Mouse (Mus musculus) intestine, embryonic 15.5 days (tissue): ENCODE results near the gene Immp2l. TPM values are rescaled to one million over a fixed set of nuclear protein-coding genes. Genes with fewer than 3 reads are reported as not detected.

Experiments
- ATAC-seq: fragments of 200-750 bp; cut with Nextera tagmentation; 2 replicates; pipeline ENCODE4 v1.8.0; 2017; ENCODE audit warnings: moderate TSS enrichment, moderate library complexity
- H3K27ac ChIP-seq: fragments of 300-500 bp; sonication (generic); 2 replicates; pipeline ENCODE4 v1.5.1; 2015; ENCODE audit warnings: mild to moderate bottlenecking, inconsistent platforms
- H3K27me3 ChIP-seq: fragments of 300-500 bp; sonication (generic); replicated peaks from 2 replicates; pipeline ENCODE4 v1.6.1; 2015; ENCODE audit warnings: inconsistent platforms
- H3K36me3 ChIP-seq: fragments of 300-500 bp; sonication (generic); 2 replicates; pipeline ENCODE4 v1.6.1; 2015; ENCODE audit warnings: inconsistent platforms
- H3K4me1 ChIP-seq: fragments of 300-500 bp; sonication (generic); replicated peaks from 2 replicates; pipeline ENCODE4 v1.6.1; 2015; ENCODE audit warnings: inconsistent platforms
- H3K4me2 ChIP-seq: fragments of 300-500 bp; sonication (generic); replicated peaks from 2 replicates; pipeline ENCODE4 v1.6.1; 2015; ENCODE audit warnings: mild to moderate bottlenecking, inconsistent platforms
- H3K4me3 ChIP-seq: fragments of 300-500 bp; sonication (generic); replicated peaks from 2 replicates; pipeline ENCODE4 v1.5.1; 2015; ENCODE audit warnings: inconsistent platforms
- H3K9ac ChIP-seq: fragments of 300-500 bp; sonication (generic); 2 replicates; pipeline ENCODE4 v1.6.1; 2015; ENCODE audit warnings: inconsistent platforms
- H3K9me3 ChIP-seq: fragments of 300-500 bp; sonication (generic); 2 replicates; pipeline ENCODE4 v1.6.1; 2016; ENCODE audit warnings: inconsistent platforms
- WGBS: fragments of 180-500 bp; shearing (Covaris S2); methylation state at CpG from one replicate; pipeline ENCODE4 v1.1.7; 2015; 5-methylcytosine and 5-hydroxymethylcytosine counted together
- polyA plus RNA-seq: library from polyadenylated mRNA; unstranded; fragments of >200 nt; fragmentation: Nextera tagmentation; extraction: Ambion mirVana; gene quantifications from 2 replicates; pipeline ENCODE4 v1.2.1, GENCODE M21; 2015

Gene Immp2l
- polyA plus RNA-seq, 1 experiment from 2014 or later: 27.7 TPM

DNA sequence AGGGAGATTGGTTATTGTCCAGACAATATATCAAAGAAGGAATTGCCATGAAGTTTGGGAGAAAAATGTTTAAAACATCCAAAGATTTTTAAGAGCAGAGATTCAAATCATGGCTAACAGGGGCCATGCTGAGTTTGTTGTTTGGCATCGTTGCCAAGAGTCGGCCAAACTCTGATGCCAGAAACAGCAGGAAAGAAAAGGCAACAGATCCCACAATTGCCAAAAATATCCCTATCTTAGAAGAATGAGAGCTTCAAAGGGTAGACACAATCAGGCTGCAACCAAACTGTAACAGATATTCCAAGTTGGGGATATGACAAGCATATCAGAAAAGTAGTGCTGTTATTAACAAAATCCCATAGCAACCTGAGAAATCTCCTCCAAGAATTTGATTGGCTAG, 686.7 kb downstream of the Immp2l start:
- 89% methylated on average over 2 of the region's 2 CpGs for WGBS
- Histone ChIP-seq H3K4me3 (no peak overlapping the region), H3K27ac (no peak overlapping the region), H3K36me3 (no peaks in the 10 kb centered on the region), H3K4me1 (no peaks in the 10 kb centered on the region), H3K4me2 (no peak overlapping the region), H3K27me3 (no peaks in the 10 kb centered on the region), H3K9me3 (no peaks in the 10 kb centered on the region), H3K9ac (no peak overlapping the region)
- ATAC-seq: no peak

DNA sequence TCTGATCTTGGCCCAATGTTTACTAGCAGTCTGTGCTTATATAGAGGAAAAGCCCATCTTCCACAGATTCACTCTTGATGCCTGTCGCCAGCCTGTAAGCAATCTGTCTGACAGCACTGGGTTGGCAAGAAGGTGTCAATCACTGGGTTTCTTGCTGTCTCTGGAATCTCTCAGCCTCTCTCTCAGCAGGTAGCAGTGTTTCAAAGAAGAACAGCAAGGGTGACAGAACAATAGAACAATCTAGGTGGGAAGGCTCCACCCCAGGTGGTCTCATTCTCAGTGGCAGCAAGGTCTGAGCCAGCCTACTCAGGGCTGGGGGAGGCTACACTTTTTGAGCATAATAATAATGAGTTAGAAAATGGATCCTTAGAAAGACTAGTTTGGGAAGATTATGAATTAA, 693.1 kb downstream of the Immp2l start:
- no peaks in the 10 kb centered on the region for H3K4me1 ChIP-seq
- no peak overlapping the region for H3K27ac ChIP-seq
- H3K9me3 ChIP-seq: no peaks in the 10 kb centered on the region
- whole genome bisulfite sequencing: 52% methylated on average over 1 of the region's 1 CpGs
- no peak overlapping the region for H3K4me3 ChIP-seq
- H3K9ac ChIP-seq: no peak overlapping the region
- no peaks in the 10 kb centered on the region for H3K27me3 ChIP-seq
- no peak for ATAC-seq
- H3K36me3 ChIP-seq: no peaks in the 10 kb centered on the region
- no peak overlapping the region for H3K4me2 ChIP-seq

DNA sequence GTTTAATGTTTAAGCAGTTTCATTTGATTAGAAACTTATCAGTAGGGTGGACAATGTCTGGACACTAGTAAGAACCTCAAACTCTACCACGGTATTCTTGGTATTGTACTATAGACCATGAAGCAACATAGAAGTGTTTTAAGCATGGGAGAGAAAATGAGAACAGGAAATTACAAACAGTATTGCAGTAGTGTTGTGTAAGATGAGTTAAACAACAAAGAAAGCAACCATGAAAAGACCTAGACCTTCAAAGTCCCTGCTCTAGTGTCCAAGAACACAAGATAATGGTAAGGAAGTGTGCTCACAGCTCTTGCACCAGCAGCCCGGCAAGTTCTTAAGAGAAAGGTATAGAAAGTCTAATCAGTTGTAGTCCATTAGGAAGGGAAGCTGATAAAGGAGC, 700.7 kb downstream of the Immp2l start:
- H3K27me3 ChIP-seq: no peaks in the 10 kb centered on the region
- H3K4me1 ChIP-seq: no peaks in the 10 kb centered on the region
- H3K4me3 ChIP-seq: no peak overlapping the region
- H3K36me3 ChIP-seq: no peaks in the 10 kb centered on the region
- H3K4me2 ChIP-seq: no peak overlapping the region
- no peaks in the 10 kb centered on the region for H3K9me3 ChIP-seq
- whole genome bisulfite sequencing: 71% methylated on average over 2 of the region's 2 CpGs
- ATAC-seq: no peak
- H3K9ac ChIP-seq: no peak overlapping the region
- no peak overlapping the region for H3K27ac ChIP-seq

DNA sequence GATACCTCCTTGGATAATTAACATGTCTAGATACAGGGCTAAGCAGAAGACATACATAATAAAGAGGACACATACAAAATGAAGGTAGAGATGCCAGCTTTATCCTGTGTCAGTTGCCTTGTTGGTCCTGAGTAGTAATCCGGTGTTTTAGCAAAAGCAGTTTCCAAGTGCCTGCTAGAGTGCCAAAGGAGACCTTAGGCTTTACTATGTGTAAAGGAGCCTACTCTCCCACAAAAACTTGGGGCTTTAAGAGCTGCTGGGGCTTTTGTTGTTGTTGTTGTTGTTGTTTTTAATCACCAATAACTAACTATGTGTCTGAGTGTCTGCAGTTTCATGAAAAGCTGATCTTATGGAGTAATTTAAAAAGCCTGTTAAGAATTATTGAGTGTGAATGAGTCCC, 702.8 kb downstream of the Immp2l start:
- Histone ChIP-seq H3K9ac (no peak overlapping the region), H3K4me2 (no peak overlapping the region), H3K27ac (no peak overlapping the region), H3K36me3 (no peaks in the 10 kb centered on the region), H3K4me1 (no peaks in the 10 kb centered on the region), H3K4me3 (no peak overlapping the region), H3K9me3 (no peaks in the 10 kb centered on the region), H3K27me3 (no peaks in the 10 kb centered on the region)
- no peak for ATAC-seq
- WGBS: 77% methylated on average over 1 of the region's 1 CpGs

DNA sequence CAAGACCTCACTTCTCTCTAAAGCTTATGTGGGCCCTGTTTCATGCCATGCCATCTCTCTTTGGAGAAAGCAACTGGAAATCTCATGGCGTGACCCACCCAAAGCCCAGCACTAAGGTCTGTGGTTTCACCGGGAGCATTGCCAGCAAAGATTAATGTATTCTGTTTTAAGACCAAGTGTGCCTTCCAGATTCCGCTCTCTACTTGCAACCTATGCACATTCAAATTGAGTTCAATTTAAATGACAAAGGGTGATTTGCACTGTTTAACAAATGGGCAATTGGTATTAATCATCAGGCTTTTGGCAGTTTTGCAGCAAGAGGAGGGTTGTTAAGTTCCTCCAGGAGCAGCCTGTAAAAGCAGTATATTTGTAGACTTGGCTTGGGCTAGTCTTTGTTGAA, 703.3 kb downstream of the Immp2l start:
- ATAC-seq: no peak
- 48% methylated on average over 3 of the region's 3 CpGs for WGBS
- H3K9me3 ChIP-seq: no peaks in the 10 kb centered on the region
- H3K4me3 ChIP-seq: no peak overlapping the region
- no peaks in the 10 kb centered on the region for H3K4me1 ChIP-seq
- no peak overlapping the region for H3K9ac ChIP-seq
- H3K27ac ChIP-seq: no peak overlapping the region
- H3K36me3 ChIP-seq: no peaks in the 10 kb centered on the region
- no peaks in the 10 kb centered on the region for H3K27me3 ChIP-seq
- no peak overlapping the region for H3K4me2 ChIP-seq

DNA sequence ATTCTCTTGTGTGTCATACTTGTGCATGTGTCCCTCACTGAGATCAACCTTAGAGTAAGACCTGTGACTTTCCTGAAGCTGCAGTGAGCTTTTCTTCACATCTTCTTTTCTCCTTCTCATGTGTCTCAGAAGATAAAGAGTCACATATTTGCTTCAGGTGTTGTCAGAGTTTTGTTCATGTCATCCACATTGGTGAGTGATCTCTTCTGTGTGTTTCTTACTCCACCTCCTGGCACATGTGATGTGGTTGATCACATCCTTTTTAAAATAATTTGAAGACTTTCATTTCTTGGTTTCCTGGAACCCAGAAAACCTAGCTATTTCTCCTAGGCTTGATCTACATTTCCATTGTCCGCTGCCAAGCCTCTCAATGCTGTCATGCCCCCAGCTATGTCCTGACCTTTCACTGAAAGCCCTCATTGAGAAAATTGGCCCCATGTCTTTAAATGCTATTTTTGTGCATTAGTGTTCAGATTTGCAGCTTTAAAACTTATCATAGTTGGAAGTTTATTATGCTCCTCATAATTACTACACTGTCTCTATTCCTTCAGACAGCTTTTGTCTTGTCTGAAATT, 704.0 kb downstream of the Immp2l start:
- Histone ChIP-seq H3K4me1 (no peaks in the 10 kb centered on the region), H3K36me3 (no peaks in the 10 kb centered on the region), H3K4me2 (no peak overlapping the region), H3K27me3 (no peaks in the 10 kb centered on the region), H3K9me3 (no peaks in the 10 kb centered on the region), H3K4me3 (no peak overlapping the region), H3K27ac (no peak overlapping the region), H3K9ac (no peak overlapping the region)
- no peak for ATAC-seq
- 79% methylated on average over 1 of the region's 1 CpGs for WGBS

DNA sequence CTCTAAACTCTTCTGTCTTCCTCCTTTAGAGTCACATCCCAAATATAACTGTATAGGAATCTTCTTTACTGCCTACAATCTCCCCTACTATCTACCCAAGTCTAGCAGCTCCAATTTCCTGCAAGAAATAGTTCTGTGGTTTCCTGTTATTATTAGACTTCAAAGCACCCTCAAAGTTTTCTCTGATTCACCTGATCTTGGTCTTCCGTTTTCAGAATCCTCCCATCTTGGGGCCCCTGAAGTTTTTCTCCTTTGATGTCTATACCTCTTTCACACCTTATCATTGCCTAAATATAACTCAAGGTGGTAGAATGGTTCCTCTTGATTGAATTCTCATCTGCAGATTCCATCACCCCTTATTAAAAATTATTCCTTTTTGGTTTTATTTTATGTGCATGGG, 704.6 kb downstream of the Immp2l start:
- no peak overlapping the region for H3K4me3 ChIP-seq
- H3K9me3 ChIP-seq: no peaks in the 10 kb centered on the region
- H3K4me2 ChIP-seq: no peak overlapping the region
- no peaks in the 10 kb centered on the region for H3K4me1 ChIP-seq
- H3K9ac ChIP-seq: no peak overlapping the region
- no peaks in the 10 kb centered on the region for H3K36me3 ChIP-seq
- H3K27ac ChIP-seq: no peak overlapping the region
- 70% methylated on average over 1 of the region's 1 CpGs for WGBS
- no peak for ATAC-seq
- no peaks in the 10 kb centered on the region for H3K27me3 ChIP-seq

DNA sequence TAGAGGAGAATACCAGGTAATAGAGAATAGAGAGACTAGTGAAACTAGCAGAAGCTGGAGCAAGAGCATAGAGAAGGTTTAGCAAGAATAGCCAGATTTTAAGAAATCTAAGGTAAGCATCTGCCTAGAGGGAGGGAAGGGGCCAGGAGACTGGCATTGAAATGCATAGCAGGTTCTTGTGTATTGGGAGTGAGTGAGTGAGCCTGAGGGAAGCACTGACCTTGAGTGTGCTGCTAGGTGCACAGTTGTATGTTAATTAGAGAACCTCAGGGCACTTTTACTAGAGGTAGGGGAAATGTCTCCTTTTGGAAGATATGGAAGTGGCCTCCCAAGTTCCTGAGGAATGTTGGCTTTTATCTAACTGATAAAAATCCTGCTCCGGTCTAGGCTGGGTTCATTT, 705.9 kb downstream of the Immp2l start:
- ATAC-seq: no peak
- 65% methylated on average over 1 of the region's 1 CpGs for WGBS

DNA sequence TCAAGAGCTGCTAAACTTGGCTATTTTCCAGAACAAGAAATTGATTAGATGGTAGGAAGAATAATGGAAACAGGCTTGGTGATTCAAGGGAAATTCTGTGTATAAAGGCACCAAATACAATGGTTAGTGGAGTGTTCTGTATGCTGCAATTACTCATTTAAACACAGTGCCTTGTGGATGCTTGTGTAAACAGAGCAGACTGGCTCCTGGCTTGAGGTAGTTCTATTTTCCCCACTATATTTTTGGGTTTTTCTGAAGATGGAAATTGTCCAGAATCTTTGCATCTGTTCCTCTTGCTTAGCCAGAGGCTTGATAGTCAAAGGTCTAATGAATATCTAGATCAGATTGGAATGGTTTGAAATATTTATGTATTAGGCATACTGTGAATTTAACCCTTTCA, 709.3 kb downstream of the Immp2l start:
- Histone ChIP-seq H3K4me2 (no peak overlapping the region), H3K36me3 (no peaks in the 10 kb centered on the region), H3K27ac (no peak overlapping the region), H3K9me3 (no peaks in the 10 kb centered on the region), H3K4me3 (no peak overlapping the region), H3K9ac (no peak overlapping the region), H3K27me3 (no peaks in the 10 kb centered on the region), H3K4me1 (no peaks in the 10 kb centered on the region)
- ATAC-seq: no peak

More for the DNA sequence above, 705.9 kb downstream of the Immp2l start:
- Histone ChIP-seq H3K4me3 (no peak overlapping the region), H3K27me3 (no peaks in the 10 kb centered on the region), H3K4me1 (no peaks in the 10 kb centered on the region), H3K4me2 (no peak overlapping the region), H3K9ac (no peak overlapping the region), H3K27ac (no peak overlapping the region), H3K9me3 (no peaks in the 10 kb centered on the region), H3K36me3 (no peaks in the 10 kb centered on the region)

DNA sequence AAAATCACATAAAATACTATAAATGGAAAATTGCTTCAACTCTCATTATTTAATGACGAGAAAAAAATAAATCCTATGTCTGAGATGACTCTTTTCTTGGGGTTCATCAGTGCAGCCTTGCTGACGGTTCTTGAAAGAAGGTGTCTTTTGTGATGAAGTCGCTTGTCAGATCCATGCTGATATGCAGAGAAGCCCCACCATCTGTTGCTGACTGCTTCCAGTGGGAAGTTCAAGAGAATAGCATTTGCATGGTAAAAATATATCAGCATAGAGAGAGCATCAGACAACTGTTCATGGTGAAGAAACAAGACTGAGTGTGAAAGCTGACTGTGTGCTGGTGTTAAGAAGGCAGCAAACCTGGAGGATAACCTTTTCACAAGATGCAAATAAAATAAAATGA, 719.0 kb downstream of the Immp2l start:
- Histone ChIP-seq H3K4me3 (no peak overlapping the region), H3K4me2 (no peak overlapping the region), H3K36me3 (no peaks in the 10 kb centered on the region), H3K27ac (no peak overlapping the region), H3K9ac (no peak overlapping the region), H3K4me1 (no peaks in the 10 kb centered on the region), H3K9me3 (no peaks in the 10 kb centered on the region), H3K27me3 (no peaks in the 10 kb centered on the region)
- no peak for ATAC-seq
- WGBS: 80% methylated on average over 3 of the region's 3 CpGs

DNA sequence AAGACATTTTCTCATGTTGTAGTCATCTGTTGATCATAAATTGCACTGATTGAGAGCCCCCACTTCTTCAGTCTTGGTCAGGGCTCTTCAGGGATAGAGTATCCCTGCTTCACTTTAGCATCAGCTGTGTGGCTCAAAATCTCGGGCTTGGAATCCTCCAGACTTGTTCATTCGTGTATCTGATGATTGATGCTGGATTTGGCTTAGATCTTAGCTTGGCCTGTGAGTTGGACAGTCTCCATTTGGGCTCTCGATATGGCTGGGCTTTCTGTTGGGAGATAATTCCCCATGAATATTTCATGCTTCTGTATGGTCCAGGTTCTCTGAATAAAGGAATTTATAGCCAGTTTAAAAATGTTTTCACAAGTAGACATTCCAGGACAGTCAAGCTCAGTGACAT, 739.5 kb downstream of the Immp2l start:
- Histone ChIP-seq H3K27ac (no peak overlapping the region), H3K9me3 (no peaks in the 10 kb centered on the region), H3K4me1 (no peaks in the 10 kb centered on the region), H3K4me3 (no peak overlapping the region), H3K36me3 (no peaks in the 10 kb centered on the region), H3K9ac (no peak overlapping the region), H3K27me3 (no peaks in the 10 kb centered on the region), H3K4me2 (no peak overlapping the region)
- ATAC-seq: no peak
- WGBS: 64% methylated on average over 3 of the region's 3 CpGs

DNA sequence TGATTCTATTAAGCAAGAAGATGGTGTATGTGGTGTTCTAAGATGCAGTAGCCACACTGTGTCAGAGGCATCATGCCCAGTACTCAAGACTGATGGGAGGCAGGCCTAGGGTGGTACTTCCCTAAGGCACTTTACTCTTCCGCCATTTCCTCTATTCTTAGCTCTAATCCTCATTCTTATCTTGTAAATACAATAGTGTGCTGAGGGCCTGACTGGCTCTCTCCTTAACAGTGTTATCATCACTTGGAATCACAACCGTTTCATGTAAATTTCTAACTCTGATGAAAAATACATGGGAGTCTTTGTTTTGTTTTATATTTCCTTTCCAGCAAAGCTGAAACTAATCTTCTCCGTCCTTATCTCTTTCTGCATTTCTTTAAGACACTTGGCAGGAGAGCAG, 750.1 kb downstream of the Immp2l start:
- no peaks in the 10 kb centered on the region for H3K36me3 ChIP-seq
- H3K4me3 ChIP-seq: no peak overlapping the region
- no peaks in the 10 kb centered on the region for H3K4me1 ChIP-seq
- H3K9ac ChIP-seq: no peak overlapping the region
- no peak for ATAC-seq
- H3K9me3 ChIP-seq: no peaks in the 10 kb centered on the region
- no peak overlapping the region for H3K27ac ChIP-seq
- 61% methylated on average over 3 of the region's 3 CpGs for WGBS
- no peak overlapping the region for H3K4me2 ChIP-seq
- H3K27me3 ChIP-seq: no peaks in the 10 kb centered on the region

DNA sequence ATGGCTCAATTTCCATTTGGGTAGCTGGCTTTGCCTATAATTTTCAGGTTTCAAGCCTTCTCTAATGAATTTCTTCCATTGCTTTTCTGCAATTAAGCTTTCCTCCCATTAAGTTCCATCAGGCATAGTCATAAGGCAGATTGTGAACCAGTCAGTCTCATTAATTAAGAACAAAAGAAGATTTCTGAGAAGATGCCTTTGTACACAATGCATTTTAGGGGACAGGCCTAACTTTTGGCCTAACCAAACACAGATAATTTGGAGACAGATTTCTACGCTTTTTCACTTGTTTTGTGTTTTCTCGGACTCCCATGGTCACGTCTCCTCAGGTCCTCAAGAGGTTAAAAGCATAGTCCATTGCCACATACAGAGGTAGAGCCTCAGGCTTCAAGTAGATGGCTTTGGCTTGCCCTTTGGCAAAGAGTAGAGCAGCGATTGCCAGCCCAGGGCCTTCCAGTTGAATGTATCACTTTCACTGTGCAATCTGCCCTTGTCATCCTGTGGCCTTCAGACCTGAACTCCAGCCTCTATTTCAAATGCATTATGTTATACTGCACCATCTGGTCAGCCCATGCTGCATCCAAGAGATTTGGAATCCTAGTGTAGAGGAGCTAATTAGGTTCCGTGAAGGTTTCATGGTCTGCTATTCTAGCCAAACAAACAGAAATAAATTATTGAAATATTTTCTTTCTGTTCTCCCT, 750.9 kb downstream of the Immp2l start:
- ATAC-seq: no peak
- no peaks in the 10 kb centered on the region for H3K4me1 ChIP-seq
- WGBS: 89% methylated on average over 5 of the region's 5 CpGs
- H3K36me3 ChIP-seq: no peaks in the 10 kb centered on the region
- no peak overlapping the region for H3K4me2 ChIP-seq
- H3K27me3 ChIP-seq: no peaks in the 10 kb centered on the region
- no peaks in the 10 kb centered on the region for H3K9me3 ChIP-seq
- no peak overlapping the region for H3K4me3 ChIP-seq
- H3K9ac ChIP-seq: no peak overlapping the region
- H3K27ac ChIP-seq: no peak overlapping the region
